Comparison of ENCODE assay signal across 20 mouse cellular contexts in genomic region chr2:117389460-117389859, GRCm38 (mm10). TPM values are rescaled to one million over a fixed set of nuclear protein-coding genes. Genes with fewer than 3 reads are reported as not detected.
A peak's percentile ranks its signal among the peaks of the same experiment; 100 is the strongest.
DNase-seq lines count a peak whose midpoint lies in the region; ATAC-seq and TF ChIP-seq lines count a peak whose summit lies in the region.
"Had no signal": no experiment of that assay in that cellular context is flagged by ENCODE, and none has a peak within 500 bp of the region (broad histone marks: within the 10 kb centered on the region; RNA-seq: fewer than 3 reads in every experiment).

No protein-coding gene starts in this region.

- no peak overlapping the region for H3K4me2 ChIP-seq in hindbrain, embryonic 13.5 days
- H3K4me2 ChIP-seq in hindbrain, embryonic 11.5 days (replicated peaks; ENCODE audit: low read depth, low read length): no peak overlapping the region
- no peak overlapping the region for H3K4me2 ChIP-seq in midbrain, embryonic 15.5 days
- H3K4me2 ChIP-seq in forebrain, embryonic 16.5 days (ENCODE audit: low read length): no peak overlapping the region
- H3K4me2 ChIP-seq: embryonic facial prominence, embryonic 15.5 days; heart, embryonic 11.5 days; liver, embryonic 13.5 days; lung, embryonic 14.5 days; neural tube, embryonic 13.5 days; stomach, embryonic 15.5 days had no signal

- TF ChIP-seq CTCF in olfactory bulb, adult 2 months (IDR thresholded peaks at IDR 0.05; ENCODE audit: insufficient read depth, low read depth, low read length): no peak

- no peaks in the 10 kb centered on the region for H3K36me3 ChIP-seq in hindbrain, embryonic 13.5 days
- H3K36me3 ChIP-seq in hindbrain, embryonic 11.5 days (ENCODE audit: control insufficient read depth, insufficient read depth, low read length): no peaks in the 10 kb centered on the region
- no peaks in the 10 kb centered on the region for H3K36me3 ChIP-seq in midbrain, embryonic 15.5 days (replicated peaks)
- no peaks in the 10 kb centered on the region for H3K36me3 ChIP-seq in midbrain, embryonic 10.5 days
- no peaks in the 10 kb centered on the region for H3K36me3 ChIP-seq in forebrain, embryonic 16.5 days (ENCODE audit: control insufficient read depth, insufficient read depth)
- H3K36me3 ChIP-seq: embryonic facial prominence, embryonic 15.5 days; liver, embryonic 13.5 days; neural tube, embryonic 13.5 days; stomach, embryonic 15.5 days had no signal

- WGBS in hindbrain, embryonic 13.5 days: 70% methylated on average over 3 of the region's 3 CpGs
- 67% methylated on average over 3 of the region's 3 CpGs for WGBS in hindbrain, embryonic 11.5 days
- 68% methylated on average over 3 of the region's 3 CpGs for WGBS in midbrain, embryonic 15.5 days
- 73% methylated on average over 3 of the region's 3 CpGs for WGBS in midbrain, embryonic 10.5 days
- WGBS in forebrain, embryonic 16.5 days: 71% methylated on average over 3 of the region's 3 CpGs
- WGBS in olfactory bulb, adult 2 months: 68% methylated on average over 3 of the region's 3 CpGs

- no peaks in the 10 kb centered on the region for H3K9me3 ChIP-seq in hindbrain, embryonic 13.5 days
- H3K9me3 ChIP-seq in hindbrain, embryonic 11.5 days (ENCODE audit: control insufficient read depth, low read length): no peaks in the 10 kb centered on the region
- no peaks in the 10 kb centered on the region for H3K9me3 ChIP-seq in midbrain, embryonic 15.5 days
- no peaks in the 10 kb centered on the region for H3K9me3 ChIP-seq in midbrain, embryonic 10.5 days (replicated peaks)
- H3K9me3 ChIP-seq in forebrain, embryonic 16.5 days (ENCODE audit: control insufficient read depth, low read length): no peaks in the 10 kb centered on the region
- H3K9me3 ChIP-seq: embryonic facial prominence, embryonic 15.5 days; liver, embryonic 13.5 days; megakaryocyte, embryonic 14.5 days; neural tube, embryonic 13.5 days; stomach, embryonic 15.5 days had no signal

- H3K27ac ChIP-seq in hindbrain, embryonic 13.5 days: 0 out of 2 replicates have a peak overlapping the region, but pooled peaks have one; percentile 40
- no peak overlapping the region for H3K27ac ChIP-seq in hindbrain, embryonic 11.5 days (ENCODE audit: low read depth, low read length)
- H3K27ac ChIP-seq in midbrain, embryonic 15.5 days: peak overlapping the region; percentile 51
- H3K27ac ChIP-seq in midbrain, embryonic 10.5 days (replicated peaks): no peak overlapping the region
- no peak overlapping the region for H3K27ac ChIP-seq in forebrain, embryonic 16.5 days (ENCODE audit: low read length)
- H3K27ac ChIP-seq in olfactory bulb, adult 2 months (ENCODE audit: insufficient read depth, low read depth, low read length): peak overlapping the region; percentile 16; the same call in 1 of the 2 replicates
- H3K27ac ChIP-seq: embryonic facial prominence, embryonic 15.5 days; liver, embryonic 13.5 days; neural tube, embryonic 13.5 days; stomach, embryonic 15.5 days had no signal

- no peaks in the 10 kb centered on the region for H3K27me3 ChIP-seq in hindbrain, embryonic 13.5 days
- no peaks in the 10 kb centered on the region for H3K27me3 ChIP-seq in hindbrain, embryonic 11.5 days (ENCODE audit: control insufficient read depth, insufficient read depth, low read length)
- no peaks in the 10 kb centered on the region for H3K27me3 ChIP-seq in midbrain, embryonic 15.5 days (replicated peaks)
- no peaks in the 10 kb centered on the region for H3K27me3 ChIP-seq in midbrain, embryonic 10.5 days (ENCODE audit: low read depth, poor library complexity, severe bottlenecking)
- no peaks in the 10 kb centered on the region for H3K27me3 ChIP-seq in forebrain, embryonic 16.5 days (replicated peaks; ENCODE audit: control insufficient read depth, insufficient read depth, low read length)
- H3K27me3 ChIP-seq: embryonic facial prominence, embryonic 15.5 days; liver, embryonic 13.5 days; neural tube, embryonic 13.5 days; stomach, embryonic 15.5 days had no signal

- no peak overlapping the region for H3K4me3 ChIP-seq in hindbrain, embryonic 13.5 days
- H3K4me3 ChIP-seq in hindbrain, embryonic 11.5 days (ENCODE audit: low read depth, low read length): no peak overlapping the region
- no peak overlapping the region for H3K4me3 ChIP-seq in midbrain, embryonic 15.5 days
- H3K4me3 ChIP-seq in midbrain, embryonic 10.5 days: no peak overlapping the region
- no peak overlapping the region for H3K4me3 ChIP-seq in forebrain, embryonic 16.5 days (replicated peaks; ENCODE audit: low read length)
- H3K4me3 ChIP-seq in olfactory bulb, adult 2 months (ENCODE audit: insufficient read depth, low read depth, low read length): no peak overlapping the region
- H3K4me3 ChIP-seq: embryonic facial prominence, embryonic 15.5 days; liver, embryonic 13.5 days; megakaryocyte, embryonic 14.5 days; neural tube, embryonic 13.5 days; stomach, embryonic 15.5 days had no signal

- no peak for TF ChIP-seq POLR2A in olfactory bulb, adult 2 months (IDR thresholded peaks at IDR 0.05; ENCODE audit: insufficient read depth, low read depth, low read length)

- no peak for DNase-seq in hindbrain, embryonic 11.5 days (ENCODE audit: low spot score)
- no peak for DNase-seq in midbrain, embryonic 10.5 days (ENCODE audit: low spot score)
- no peak for DNase-seq in spleen, postnatal 36 days (ENCODE audit: low spot score in 2 of 2)
- DNase-seq: B cell, adult 2 months; cerebellum, adult 9-10 months; gastrocnemius, postnatal 14 days; kidney, postnatal 25 days; liver, embryonic 13.5 days; thymus, postnatal 25 days had no signal

- 0 out of 2 replicates have a peak, but pooled peaks have one; percentile 52 for ATAC-seq in hindbrain, embryonic 13.5 days (ENCODE audit: low FRiP score)
- no peak for ATAC-seq in hindbrain, embryonic 11.5 days (ENCODE audit: low FRiP score)
- ATAC-seq in midbrain, embryonic 15.5 days (replicated peaks): peak; percentile 65
- ATAC-seq in forebrain, embryonic 16.5 days: peak; percentile 27
- ATAC-seq: intestine, postnatal 0 days had no signal

- H3K4me1 ChIP-seq in hindbrain, embryonic 13.5 days (replicated peaks): peaks cover 13% of the 10 kb centered on the region
- no peaks in the 10 kb centered on the region for H3K4me1 ChIP-seq in hindbrain, embryonic 11.5 days (replicated peaks; ENCODE audit: control insufficient read depth, insufficient read depth, low read length)
- peaks cover 14% of the 10 kb centered on the region for H3K4me1 ChIP-seq in midbrain, embryonic 15.5 days
- H3K4me1 ChIP-seq in midbrain, embryonic 10.5 days: peaks cover 8% of the 10 kb centered on the region; the same call in 1 of the 2 replicates
- H3K4me1 ChIP-seq in forebrain, embryonic 16.5 days (replicated peaks; ENCODE audit: control insufficient read depth, insufficient read depth, low read length): peaks cover 7% of the 10 kb centered on the region
- peaks cover 15% of the 10 kb centered on the region for H3K4me1 ChIP-seq in olfactory bulb, adult 2 months (ENCODE audit: control insufficient read depth, insufficient read depth, low read length)
- H3K4me1 ChIP-seq: embryonic facial prominence, embryonic 15.5 days; liver, embryonic 13.5 days; megakaryocyte, embryonic 14.5 days; stomach, embryonic 15.5 days had no signal

- no peak overlapping the region for H3K9ac ChIP-seq in hindbrain, embryonic 13.5 days
- no peak overlapping the region for H3K9ac ChIP-seq in hindbrain, embryonic 11.5 days (ENCODE audit: low read depth, low read length)
- no peak overlapping the region for H3K9ac ChIP-seq in midbrain, embryonic 15.5 days
- H3K9ac ChIP-seq in forebrain, embryonic 16.5 days (replicated peaks; ENCODE audit: low read depth, low read length): no peak overlapping the region
- H3K9ac ChIP-seq: embryonic facial prominence, embryonic 15.5 days; liver, embryonic 13.5 days; lung, embryonic 14.5 days; neural tube, embryonic 13.5 days; stomach, embryonic 15.5 days had no signal

RNA-seq across cellular contexts. Expression of gene Rasgrp1, which starts 46.7 kb away (rescaled TPM):
- polyA plus RNA-seq in hindbrain, embryonic 13.5 days (2015; fragmentation: Nextera tagmentation; extraction: Ambion mirVana): 1.0 and 1.2 TPM in 2 replicates
- 0.71 and 0.74 TPM in 2 replicates for polyA plus RNA-seq in hindbrain, embryonic 11.5 days (2014; fragmentation: Nextera tagmentation; extraction: Ambion mirVana)
- polyA plus RNA-seq in midbrain, embryonic 15.5 days (2015; fragmentation: Nextera tagmentation; extraction: Ambion mirVana): 2.4 and 2.8 TPM in 2 replicates
- 0.57 and 0.78 TPM in 2 replicates for polyA plus RNA-seq in midbrain, embryonic 10.5 days (2016; fragmentation: Nextera tagmentation; extraction: Ambion mirVana)
- polyA plus RNA-seq in forebrain, embryonic 16.5 days (2015; fragmentation: Nextera tagmentation; extraction: Ambion mirVana): 4.6 and 8.8 TPM in 2 replicates
- 241 and 242 TPM in 2 replicates for polyA plus RNA-seq in olfactory bulb, adult 2 months (2012; ENCODE audit: insufficient read depth, insufficient read length, low replicate concordance, missing spikeins)

Comparison
In these comparisons a context has a peak if more than half of its experiments do, and no peak if none do; other contexts are left out.
1. H3K27ac ChIP-seq: peak in hindbrain, embryonic 13.5 days (single experiment), midbrain, embryonic 15.5 days (single experiment) and olfactory bulb, adult 2 months (single experiment); none in hindbrain, embryonic 11.5 days (single experiment), midbrain, embryonic 10.5 days (single experiment) and forebrain, embryonic 16.5 days (single experiment).
2. RNA of gene Rasgrp1, which starts 46.7 kb away (polyA plus RNA-seq): 241 to 242 TPM in olfactory bulb, adult 2 months; 4.6 to 8.8 TPM in forebrain, embryonic 16.5 days, 2.4 to 2.8 TPM in midbrain, embryonic 15.5 days, 1.0 to 1.2 TPM in hindbrain, embryonic 13.5 days, 0.71 to 0.74 TPM in hindbrain, embryonic 11.5 days and 0.57 to 0.78 TPM in midbrain, embryonic 10.5 days; every median in the first group is over 10 times any median in the second.